Mouse (Mus musculus): ENCODE results near the gene Ppm1d.

DNA sequence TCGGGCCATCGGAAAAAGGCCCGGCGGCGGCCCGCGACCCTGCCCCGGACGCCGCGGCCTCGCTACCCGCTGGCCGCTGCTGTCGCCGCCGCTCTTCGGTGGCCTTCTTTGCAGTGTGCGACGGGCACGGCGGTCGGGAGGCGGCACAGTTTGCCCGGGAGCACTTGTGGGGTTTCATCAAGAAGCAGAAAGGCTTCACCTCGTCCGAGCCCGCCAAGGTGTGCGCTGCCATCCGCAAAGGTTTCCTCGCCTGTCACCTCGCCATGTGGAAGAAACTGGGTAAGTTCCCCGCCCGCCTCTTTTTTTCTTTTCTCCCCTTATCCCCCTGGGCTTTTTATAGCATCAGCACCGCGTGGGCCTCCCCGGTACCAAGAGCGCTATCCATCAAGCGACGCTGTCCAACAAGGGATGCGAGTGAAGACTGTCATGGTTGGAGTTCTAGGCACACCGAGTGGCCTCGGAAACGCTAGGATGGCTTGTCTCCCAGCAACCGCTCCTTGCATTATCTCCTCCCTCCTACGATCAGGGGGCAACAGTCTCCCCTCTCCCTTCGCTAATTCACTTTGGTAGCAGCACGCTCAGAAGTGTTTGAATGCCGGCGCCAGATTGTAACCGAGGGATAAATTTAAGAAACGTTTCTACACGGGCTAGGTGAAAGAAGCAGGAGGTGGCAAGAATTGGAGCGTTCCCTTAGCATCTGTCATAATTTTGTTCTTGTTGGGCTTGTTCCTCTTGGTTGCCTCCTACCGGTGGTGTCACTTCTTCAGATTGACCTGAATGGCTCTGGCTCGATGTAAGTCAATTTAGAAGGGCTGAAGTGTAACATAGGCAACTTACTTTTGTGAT is 824 bp downstream of the Ppm1d start:
- TF ChIP-seq CTCF (IDR thresholded peaks at IDR 0.05; ENCODE audit: low read depth) (peak; percentile 44), EP300 (IDR thresholded peaks at IDR 0.05; ENCODE audit: low read depth) (no peak)

All from heart, postnatal 0 days (tissue).